ENCODE assay signal across 8 mouse cellular contexts in genomic region chr5:66083350-66083749, GRCm38 (mm10).
A peak's percentile ranks its signal among the peaks of the same experiment; 100 is the strongest.
DNase-seq lines count a peak whose midpoint lies in the region; ATAC-seq and TF ChIP-seq lines count a peak whose summit lies in the region.

No protein-coding gene starts in this region.

- TF ChIP-seq EP300 in liver, postnatal 0 days (IDR thresholded peaks at IDR 0.05; ENCODE audit: low read depth) = no peak

- TF ChIP-seq CTCF in left cerebral cortex, adult 2 months (IDR thresholded peaks at IDR 0.05) = peak; percentile 63
- TF ChIP-seq CTCF in liver, postnatal 0 days (IDR thresholded peaks at IDR 0.05; ENCODE audit: low read depth) = peak; percentile 84

- in situ Hi-C loops in ES-E14 (cut with MboI; ENCODE audit: low sequenced_read_pairs in 2 of 2, unreplicated experiment in 2 of 2) = no loop called here

- H3K9ac ChIP-seq in ES-E14 (ENCODE audit: insufficient read depth, low read depth, low read length, poor library complexity, severe bottlenecking) = peak overlapping the region; percentile 37; the same call in 1 of the 2 replicates
- H3K9ac ChIP-seq in liver, postnatal 0 days (replicated peaks) = no peak overlapping the region

- no peaks in the 10 kb centered on the region for H3K27me3 ChIP-seq in liver, postnatal 0 days (ENCODE audit: insufficient read depth, low read length)

- no peaks in the 10 kb centered on the region for H3K36me3 ChIP-seq in ES-E14 (ENCODE audit: control insufficient read depth, insufficient read depth, low read length, poor library complexity, severe bottlenecking)
- H3K36me3 ChIP-seq in liver, postnatal 0 days (replicated peaks; ENCODE audit: insufficient read depth, low read length) = no peaks in the 10 kb centered on the region

- DNase-seq in left cerebral cortex, adult 2 months (ENCODE audit: extremely low spot score in 1 of 2, low spot score in 2 of 2) = peak in 1 of 2 experiments; percentile 22
- DNase-seq in left cerebral cortex, postnatal 36 days (ENCODE audit: low spot score in 2 of 2) = no peak
- DNase-seq in ES-E14 (ENCODE audit: low read depth, low spot score) = peak; percentile 86
- DNase-seq in adrenal gland, postnatal 14 days = peak; percentile 87
- DNase-seq in gastrocnemius, postnatal 4 days (ENCODE audit: low spot score in 2 of 2) = peak; percentile 28 to 32
- peak; percentile 79 for DNase-seq in liver, postnatal 0 days
- DNase-seq in spleen, adult 12 weeks (ENCODE audit: low spot score) = peak; percentile 23
- no peak for DNase-seq in urinary bladder, adult 18-20 months (ENCODE audit: low spot score in 2 of 2)

- H3K9me3 ChIP-seq in ES-E14 (ENCODE audit: control insufficient read depth, insufficient read depth, low read depth, low read length) = no peaks in the 10 kb centered on the region
- no peaks in the 10 kb centered on the region for H3K9me3 ChIP-seq in liver, postnatal 0 days (ENCODE audit: low read length)

- H3K4me2 ChIP-seq in liver, postnatal 0 days (ENCODE audit: low read depth, low read length) = no peak overlapping the region

- intact Hi-C loops in left cerebral cortex, adult 2 months (cut with DNase I) = loop anchor here (10.0 kb wide), 1 partner anchor 161 kb away; no protein-coding TSS in a partner anchor
- intact Hi-C loops in left cerebral cortex, postnatal 36 days (cut with DNase I) = loop anchor here (10.0 kb wide), 1 partner anchor 151 kb away; no protein-coding TSS in a partner anchor

- no peak overlapping the region for H3K27ac ChIP-seq in left cerebral cortex, adult 2 months
- no peak overlapping the region for H3K27ac ChIP-seq in ES-E14 (ENCODE audit: insufficient read depth, low read depth, low read length, poor library complexity, severe bottlenecking)
- peak overlapping the region; percentile 92; the same call in 1 of the 2 replicates for H3K27ac ChIP-seq in liver, postnatal 0 days (ENCODE audit: low read depth)

- H3K4me3 ChIP-seq in left cerebral cortex, adult 2 months = no peak overlapping the region
- H3K4me3 ChIP-seq in ES-E14 (ENCODE audit: insufficient read depth in 1 of 2, low read depth in 1 of 2, low read length in 2 of 2, poor library complexity in 1 of 2, severe bottlenecking in 1 of 2) = no peak overlapping the region
- no peak overlapping the region for H3K4me3 ChIP-seq in liver, postnatal 0 days (ENCODE audit: low read depth, low read length)

- H3K4me1 ChIP-seq in ES-E14 (ENCODE audit: control insufficient read depth in 2 of 2, insufficient read depth in 2 of 2, low read length in 2 of 2, poor library complexity in 1 of 2) = peaks cover 5 to 20% of the 10 kb centered on the region in 2 experiments; a peak in 3 of 4 replicates
- H3K4me1 ChIP-seq in liver, postnatal 0 days (ENCODE audit: insufficient read depth) = peaks cover 30% of the 10 kb centered on the region

- no peak for ATAC-seq in liver, postnatal 0 days

- WGBS in liver, postnatal 0 days (ENCODE audit: insufficient replicate concordance) = 37% methylated on average over 7 of the region's 7 CpGs

TF ChIP-seq in ES-E14, 5 proteins besides CTCF, POLR2A, EP300 and RAD21:
- no peak for TF ChIP-seq CHD2 (IDR thresholded peaks at IDR 0.05; ENCODE audit: low read depth, low read length)
- TF ChIP-seq ZC3H11A (IDR thresholded peaks at IDR 0.05; ENCODE audit: borderline replicate concordance, low read depth, low read length) = no peak
- TF ChIP-seq ZNF384 (IDR thresholded peaks at IDR 0.05; ENCODE audit: low read depth, low read length) = no peak
- no peak for TF ChIP-seq HCFC1 (IDR thresholded peaks at IDR 0.05; ENCODE audit: borderline replicate concordance, insufficient read depth, low read length)
- TF ChIP-seq MAFK (IDR thresholded peaks at IDR 0.05; ENCODE audit: insufficient read depth, low read depth, low read length) = no peak

Comparison
In these comparisons a context has a peak if more than half of its experiments do, and no peak if none do; other contexts are left out.
1. DNase-seq: peak in ES-E14 (single experiment), adrenal gland, postnatal 14 days (single experiment), gastrocnemius, postnatal 4 days (2 of 2), liver, postnatal 0 days (single experiment) and spleen, adult 12 weeks (single experiment); none in left cerebral cortex, postnatal 36 days (0 of 2) and urinary bladder, adult 18-20 months (0 of 2).